20 mouse cellular contexts compared by ENCODE assay signal in the genomic region with DNA sequence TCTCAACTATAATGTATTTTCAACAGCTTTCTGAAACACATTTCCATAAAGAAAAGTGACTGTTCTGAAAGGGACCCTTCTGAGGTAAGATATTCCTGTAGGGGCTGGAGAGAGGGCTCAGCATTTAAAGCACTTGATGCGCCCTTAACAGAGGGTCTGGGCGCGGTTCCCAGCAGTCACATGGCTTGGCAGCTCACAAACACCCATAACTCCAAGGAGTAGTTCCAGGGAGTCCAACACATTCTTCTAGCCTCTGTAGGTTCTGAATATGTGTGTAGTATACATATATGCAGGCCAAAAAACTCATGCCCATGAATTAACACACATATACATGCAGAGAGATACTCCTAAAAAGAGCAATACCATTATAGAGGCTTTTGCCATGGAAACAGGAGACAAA.
DNase-seq lines count a peak whose midpoint lies in the region; ATAC-seq lines count a peak whose summit lies in the region.
"Had no signal": no experiment of that assay in that cellular context is flagged by ENCODE, and none has a peak within 500 bp of the region (broad histone marks: within the 10 kb centered on the region; RNA-seq: fewer than 3 reads in every experiment).

No protein-coding gene starts in this region.

- H3K9ac ChIP-seq in forebrain, embryonic 15.5 days (replicated peaks), result no peak overlapping the region
- no peak overlapping the region for H3K9ac ChIP-seq in forebrain, embryonic 12.5 days
- H3K9ac ChIP-seq: heart, embryonic 13.5 days; hindbrain, embryonic 13.5 days; intestine, embryonic 15.5 days had no signal

- H3K4me1 ChIP-seq in forebrain, embryonic 15.5 days, result no peaks in the 10 kb centered on the region
- H3K4me1 ChIP-seq in forebrain, embryonic 12.5 days, result no peaks in the 10 kb centered on the region
- no peaks in the 10 kb centered on the region; the same call in 1 of the 2 replicates for H3K4me1 ChIP-seq in heart, embryonic 10.5 days
- H3K4me1 ChIP-seq: hindbrain, embryonic 13.5 days; intestine, embryonic 15.5 days had no signal

- intact Hi-C loops in heart, postnatal 10 days (cut with DNase I), result no loop called here

- H3K27me3 ChIP-seq in forebrain, embryonic 15.5 days, result no peaks in the 10 kb centered on the region
- no peaks in the 10 kb centered on the region for H3K27me3 ChIP-seq in forebrain, embryonic 12.5 days
- H3K27me3 ChIP-seq in heart, embryonic 10.5 days (ENCODE audit: insufficient read depth, poor library complexity, severe bottlenecking), result no peaks in the 10 kb centered on the region
- H3K27me3 ChIP-seq: heart, embryonic 13.5 days; hindbrain, embryonic 13.5 days; intestine, embryonic 15.5 days; Patski had no signal

- H3K4me2 ChIP-seq in forebrain, embryonic 15.5 days (replicated peaks), result no peak overlapping the region
- no peak overlapping the region for H3K4me2 ChIP-seq in forebrain, embryonic 12.5 days
- H3K4me2 ChIP-seq: heart, embryonic 13.5 days; hindbrain, embryonic 13.5 days; intestine, embryonic 15.5 days had no signal

- 75% methylated on average over 3 of the region's 3 CpGs for whole genome bisulfite sequencing in forebrain, embryonic 15.5 days
- WGBS in forebrain, embryonic 12.5 days, result 97% methylated on average over 3 of the region's 3 CpGs
- 82% methylated on average over 3 of the region's 3 CpGs for WGBS in heart, embryonic 10.5 days

- no peak overlapping the region for H3K27ac ChIP-seq in forebrain, embryonic 15.5 days (replicated peaks)
- no peak overlapping the region for H3K27ac ChIP-seq in forebrain, embryonic 12.5 days
- H3K27ac ChIP-seq in heart, embryonic 10.5 days, result no peak overlapping the region
- H3K27ac ChIP-seq: heart, embryonic 13.5 days; hindbrain, embryonic 13.5 days; intestine, embryonic 15.5 days had no signal

- 0 out of 2 replicates have a peak, but pooled peaks have one; percentile 57 for ATAC-seq in forebrain, embryonic 15.5 days (replicated peaks)
- ATAC-seq in forebrain, embryonic 12.5 days (ENCODE audit: low FRiP score), result no peak
- ATAC-seq: hindbrain, embryonic 16.5 days; intestine, embryonic 15.5 days; Patski had no signal

- no peaks in the 10 kb centered on the region for H3K36me3 ChIP-seq in forebrain, embryonic 15.5 days
- no peaks in the 10 kb centered on the region for H3K36me3 ChIP-seq in forebrain, embryonic 12.5 days (replicated peaks)
- no peaks in the 10 kb centered on the region for H3K36me3 ChIP-seq in heart, embryonic 10.5 days
- H3K36me3 ChIP-seq: heart, embryonic 13.5 days; hindbrain, embryonic 13.5 days; intestine, embryonic 15.5 days had no signal

- H3K4me3 ChIP-seq in forebrain, embryonic 15.5 days, result no peak overlapping the region
- H3K4me3 ChIP-seq in forebrain, embryonic 12.5 days (replicated peaks), result no peak overlapping the region
- no peak overlapping the region for H3K4me3 ChIP-seq in heart, embryonic 10.5 days
- H3K4me3 ChIP-seq: heart, embryonic 13.5 days; hindbrain, embryonic 13.5 days; intestine, embryonic 15.5 days had no signal

- no peaks in the 10 kb centered on the region for H3K9me3 ChIP-seq in forebrain, embryonic 15.5 days
- H3K9me3 ChIP-seq in forebrain, embryonic 12.5 days, result no peaks in the 10 kb centered on the region
- no peaks in the 10 kb centered on the region for H3K9me3 ChIP-seq in heart, embryonic 10.5 days
- H3K9me3 ChIP-seq: hindbrain, embryonic 13.5 days; intestine, embryonic 15.5 days had no signal

- peak; percentile 38 to 45 for DNase-seq in heart, postnatal 10 days
- no peak for DNase-seq in heart, embryonic 10.5 days (ENCODE audit: low spot score)
- DNase-seq in right cerebral cortex, postnatal 4 days, result peak; percentile 41
- DNase-seq in right cerebral cortex, adult 2 months (ENCODE audit: low spot score in 2 of 2), result no peak
- DNase-seq in B cell, adult 2 months, result no peak
- DNase-seq: adrenal gland, postnatal 10 days; adrenal gland, postnatal 36 days; cerebellum, adult 11 months; cerebellum, adult 2 months; cerebellum, adult 9-11 months; gastrocnemius, postnatal 25 days; kidney, adult 11 months; kidney, adult 8-10 months had no signal

Comparison
In these comparisons a context has a peak if more than half of its experiments do, and no peak if none do; other contexts are left out.
1. DNase-seq: peak in heart, postnatal 10 days (2 of 2) and right cerebral cortex, postnatal 4 days (single experiment); none in heart, embryonic 10.5 days (single experiment), right cerebral cortex, adult 2 months (0 of 2) and B cell, adult 2 months (0 of 2).